Mouse (Mus musculus): ENCODE data around the gene Mcm7. TPM values are rescaled to one million over a fixed set of nuclear protein-coding genes. Genes with fewer than 3 reads are reported as not detected.
"Not testable (repeated sequence)": the region's sequence is repeated elsewhere in the genome, so short reads cannot be mapped to it uniquely, and the experiment has no call there.

The Mcm7 gene
- polyA plus RNA-seq (2016; fragmentation: Nextera tagmentation; extraction: Ambion mirVana), result 268 and 271 TPM in 2 replicates

DNA sequence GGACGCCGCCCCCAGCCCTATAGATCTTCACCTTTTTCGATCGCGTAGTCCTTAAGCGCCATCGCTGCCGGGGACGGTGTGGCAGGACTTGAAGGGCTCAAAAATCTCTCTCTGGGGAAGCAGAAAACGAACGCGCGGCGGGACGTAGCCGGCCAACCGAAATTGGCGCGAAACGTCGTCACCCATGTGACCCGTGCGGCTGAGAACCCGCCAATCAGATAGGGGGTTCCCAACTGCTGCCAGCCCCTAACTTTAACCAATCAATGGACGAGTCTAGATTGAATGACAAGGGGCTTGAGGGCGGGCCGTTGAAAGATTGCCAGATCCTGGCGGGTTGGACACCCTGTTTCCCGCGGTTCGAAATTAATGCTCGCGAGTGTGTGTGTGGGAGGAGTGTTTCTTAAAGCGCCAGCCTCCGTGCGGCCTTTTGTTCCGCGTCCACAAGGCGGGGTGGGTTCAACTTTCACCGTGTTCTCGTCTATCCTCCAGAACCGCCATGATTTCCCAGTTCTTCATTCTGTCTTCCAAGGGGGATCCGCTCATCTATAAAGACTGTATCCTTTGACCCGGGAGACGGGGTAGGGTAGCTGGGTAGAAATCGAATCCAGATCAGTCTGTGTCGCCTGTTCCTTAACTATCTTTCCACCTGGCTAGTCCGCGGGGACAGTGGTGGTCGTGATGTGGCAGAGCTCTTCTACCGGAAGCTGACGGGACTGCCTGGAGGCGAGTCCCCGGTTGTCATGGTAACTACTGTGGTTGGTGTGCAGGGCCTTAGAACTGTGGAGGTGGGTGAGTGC lies at the start of gene Mcm7, which contains the start of gene Ap4m1:
Mcm7 (minus strand) TSS at position 728 of the 797 bp plus-strand sequence.
Ap4m1 (plus strand) TSS at position 308 of the 797 bp plus-strand sequence.
- Histone ChIP-seq H3K4me2 (peak within 1 kb of the TSS; percentile 92), H3K27me3 (replicated peaks) (no peaks in the 10 kb centered on the region), H3K4me3 (peak within 1 kb of the TSS; percentile 85), H3K9me3 (replicated peaks) (no peaks in the 10 kb centered on the region), H3K36me3 (peaks cover 68% of the 10 kb centered on the region), H3K27ac (peak within 1 kb of the TSS; percentile 99), H3K9ac (peak within 1 kb of the TSS; percentile 94), H3K4me1 (peaks cover 49% of the 10 kb centered on the region)
- peak; percentile 88 for ATAC-seq
- under 1% methylated on average over 54 of the region's 54 CpGs for WGBS (ENCODE audit: insufficient replicate concordance)

DNA sequence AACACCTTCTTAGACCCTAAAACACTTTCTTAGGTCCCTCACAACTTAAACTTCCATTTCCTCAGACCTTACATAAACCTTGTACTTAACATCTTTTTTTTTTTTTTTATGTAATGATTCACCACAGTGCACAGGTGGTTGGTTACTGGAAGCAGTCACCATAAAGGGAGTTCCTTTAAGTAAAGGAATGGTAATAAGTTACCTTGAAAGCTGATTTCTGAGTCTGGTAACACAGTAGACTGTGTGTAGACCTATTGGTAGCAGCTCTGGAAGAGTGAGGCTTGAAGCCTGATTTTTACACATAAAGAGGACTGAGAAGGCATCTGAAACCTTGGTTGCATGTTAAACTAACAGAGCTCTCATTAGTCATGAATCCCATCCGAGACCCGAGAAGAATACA lies 47.6 kb upstream of the Mcm7 start:
- ATAC-seq, result no peak
- H3K36me3 ChIP-seq, result no peaks in the 10 kb centered on the region
- no peaks in the 10 kb centered on the region for H3K4me1 ChIP-seq
- no peaks in the 10 kb centered on the region for H3K27me3 ChIP-seq (replicated peaks)
- no peak overlapping the region for H3K27ac ChIP-seq
- H3K4me3 ChIP-seq, result no peak overlapping the region
- peaks cover 27% of the 10 kb centered on the region for H3K9me3 ChIP-seq (replicated peaks)
- no peak overlapping the region for H3K9ac ChIP-seq
- WGBS (ENCODE audit: insufficient replicate concordance), result 51% methylated on average over 2 of the region's 2 CpGs
- no peak overlapping the region for H3K4me2 ChIP-seq

DNA sequence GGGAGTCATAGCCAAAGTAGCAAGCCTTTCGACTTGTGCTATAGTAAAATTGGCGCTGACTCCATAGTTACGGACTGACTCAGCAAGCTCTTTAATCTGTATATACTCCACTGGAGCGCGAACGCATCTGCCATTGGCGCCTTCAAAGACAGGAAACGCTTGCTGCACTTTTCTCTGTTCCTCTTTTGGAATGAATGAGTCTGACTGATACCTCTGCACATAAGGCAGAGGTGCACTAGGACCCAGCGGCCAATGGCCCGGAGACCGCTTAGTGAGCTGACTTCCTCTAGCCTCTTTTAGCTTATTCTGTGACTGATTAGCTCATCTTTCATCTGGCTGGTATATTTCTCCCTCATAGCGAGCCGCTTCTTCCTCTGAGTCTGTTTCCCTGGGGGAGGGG lies 44.4 kb upstream of the Mcm7 start:
- not testable (repeated sequence) for H3K9ac ChIP-seq; H3K27me3 ChIP-seq (replicated peaks); H3K4me1 ChIP-seq; H3K4me2 ChIP-seq; H3K27ac ChIP-seq; H3K36me3 ChIP-seq; H3K4me3 ChIP-seq; ATAC-seq
- WGBS (ENCODE audit: insufficient replicate concordance), result 84% methylated on average over 13 of the region's 13 CpGs
- peaks cover 28% of the 10 kb centered on the region for H3K9me3 ChIP-seq (replicated peaks)

DNA sequence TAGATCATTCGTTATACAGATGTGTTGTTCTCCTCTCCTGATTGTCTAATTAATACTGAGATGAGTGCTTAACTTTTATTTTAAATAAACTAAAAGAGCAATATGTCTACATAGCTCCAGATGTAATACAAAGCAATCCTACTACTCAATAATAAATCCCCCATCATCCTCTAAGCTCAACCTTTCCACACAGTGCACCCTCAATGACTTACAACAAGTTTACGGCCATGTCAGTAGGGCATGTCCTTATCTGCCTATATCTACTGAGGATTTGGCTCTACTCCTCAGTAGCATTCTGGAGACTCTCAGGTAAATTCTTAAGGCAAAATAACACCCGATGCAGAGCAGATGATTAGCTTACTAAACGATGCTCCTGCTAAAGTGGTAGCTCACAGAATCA lies 35.7 kb upstream of the Mcm7 start:
- Histone ChIP-seq H3K4me3 (no peak overlapping the region), H3K36me3 (no peaks in the 10 kb centered on the region), H3K9ac (no peak overlapping the region), H3K9me3 (replicated peaks) (peaks cover 8% of the 10 kb centered on the region; the same call in 1 of the 2 replicates), H3K4me1 (no peaks in the 10 kb centered on the region), H3K4me2 (no peak overlapping the region), H3K27ac (no peak overlapping the region), H3K27me3 (replicated peaks) (no peaks in the 10 kb centered on the region)
- ATAC-seq, result no peak
- 66% methylated on average over 4 of the region's 4 CpGs for WGBS (ENCODE audit: insufficient replicate concordance)

DNA sequence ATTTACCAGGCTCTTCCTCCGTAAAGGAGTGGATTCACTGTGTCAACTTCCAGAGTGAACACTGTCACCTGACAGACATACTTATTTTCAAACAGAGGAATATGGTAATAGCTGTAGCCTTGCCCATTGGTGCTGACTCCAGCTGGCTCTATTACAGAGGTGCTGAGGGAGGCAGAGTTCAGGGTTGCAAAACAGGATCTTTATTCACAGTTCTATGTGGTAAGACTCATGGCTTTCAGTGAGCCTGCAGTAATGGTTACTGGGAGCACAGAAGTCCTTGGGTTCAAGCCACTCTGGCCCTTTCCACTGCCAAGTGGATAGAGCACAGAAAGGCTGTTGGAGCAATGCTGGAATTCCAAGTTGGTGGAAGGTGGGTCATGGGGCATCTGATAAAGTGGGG lies 35.0 kb upstream of the Mcm7 start:
- no peak overlapping the region for H3K4me2 ChIP-seq
- H3K4me3 ChIP-seq, result no peak overlapping the region
- no peaks in the 10 kb centered on the region for H3K4me1 ChIP-seq
- 65% methylated on average over 1 of the region's 1 CpGs for WGBS (ENCODE audit: insufficient replicate concordance)
- H3K36me3 ChIP-seq, result no peaks in the 10 kb centered on the region
- H3K9ac ChIP-seq, result no peak overlapping the region
- H3K27ac ChIP-seq, result no peak overlapping the region
- no peaks in the 10 kb centered on the region for H3K27me3 ChIP-seq (replicated peaks)
- ATAC-seq, result no peak
- peaks cover 8% of the 10 kb centered on the region; the same call in 1 of the 2 replicates for H3K9me3 ChIP-seq (replicated peaks)

DNA sequence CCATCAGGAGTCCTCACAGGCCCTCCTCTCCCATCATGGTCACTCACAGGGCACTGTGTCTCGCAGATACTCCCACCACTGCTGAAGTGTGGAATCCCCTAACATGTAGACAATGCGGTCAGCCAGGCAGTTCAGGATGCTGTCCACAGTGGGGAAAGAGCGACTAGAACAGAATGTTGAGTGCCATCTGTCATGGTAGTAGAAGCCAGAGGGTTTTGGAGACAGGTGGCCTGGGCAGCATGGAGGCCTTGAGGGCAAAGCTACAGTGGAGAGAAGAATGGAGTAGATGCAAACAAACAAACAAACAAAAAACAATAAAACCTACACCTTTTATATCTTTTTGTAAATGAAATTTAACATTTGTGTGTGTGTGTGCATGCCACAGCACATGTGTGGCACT lies 29.9 kb upstream of the Mcm7 start:
- no peak for ATAC-seq
- Histone ChIP-seq H3K27me3 (replicated peaks) (no peaks in the 10 kb centered on the region), H3K9me3 (replicated peaks) (peaks cover 8% of the 10 kb centered on the region; the same call in 1 of the 2 replicates), H3K4me2 (no peak overlapping the region), H3K9ac (no peak overlapping the region), H3K4me3 (no peak overlapping the region), H3K4me1 (no peaks in the 10 kb centered on the region), H3K36me3 (no peaks in the 10 kb centered on the region), H3K27ac (no peak overlapping the region)
- 73% methylated on average over 3 of the region's 3 CpGs for WGBS (ENCODE audit: insufficient replicate concordance)

DNA sequence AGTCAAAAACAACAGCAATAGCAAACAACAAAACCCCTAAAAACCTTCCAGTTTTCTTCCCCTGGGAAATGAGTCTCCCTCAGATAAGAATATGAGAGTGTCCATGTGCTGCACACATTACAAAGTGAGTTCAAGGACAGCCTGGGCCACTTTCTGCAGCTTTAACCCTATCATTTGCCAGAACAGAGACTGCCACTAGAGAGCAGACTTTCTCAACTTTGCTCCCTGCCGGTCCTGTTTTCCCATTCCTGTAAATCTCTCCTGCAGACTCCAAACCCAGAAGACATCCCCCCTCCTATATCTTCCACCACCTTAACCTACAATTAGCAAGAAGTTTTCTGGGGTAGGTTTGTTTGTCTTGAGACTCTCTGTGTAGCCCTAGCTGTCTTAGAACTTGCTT lies 27.4 kb upstream of the Mcm7 start:
- Histone ChIP-seq H3K4me1 (peaks cover 11% of the 10 kb centered on the region), H3K9me3 (replicated peaks) (peaks cover 5% of the 10 kb centered on the region; the same call in 1 of the 2 replicates), H3K4me3 (no peak overlapping the region), H3K27ac (no peak overlapping the region), H3K36me3 (no peaks in the 10 kb centered on the region), H3K9ac (no peak overlapping the region), H3K4me2 (no peak overlapping the region), H3K27me3 (replicated peaks) (no peaks in the 10 kb centered on the region)
- WGBS (ENCODE audit: insufficient replicate concordance), result 9% methylated on average over 1 of the region's 1 CpGs
- no peak for ATAC-seq

DNA sequence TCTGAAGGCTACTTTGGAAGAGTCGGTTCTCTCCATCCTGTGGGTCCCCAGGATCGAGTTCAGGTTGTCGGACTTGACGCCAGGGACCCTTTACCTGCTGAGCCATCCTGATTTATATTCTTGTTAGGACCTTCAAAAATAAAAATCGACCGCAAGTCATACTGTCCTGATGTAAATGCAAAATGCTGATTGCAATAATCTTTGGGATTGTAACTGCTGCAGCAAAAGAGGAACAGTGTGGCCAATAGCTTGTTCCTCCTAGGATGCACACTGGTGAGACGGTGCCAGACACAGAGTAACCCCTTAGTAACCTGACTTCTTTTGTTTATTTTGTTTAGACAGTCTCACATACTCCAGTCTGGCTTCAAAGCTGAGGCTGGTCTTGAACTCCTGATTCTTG lies 23.2 kb upstream of the Mcm7 start:
- Histone ChIP-seq H3K27me3 (replicated peaks) (no peaks in the 10 kb centered on the region), H3K4me1 (peaks cover 20% of the 10 kb centered on the region), H3K4me3 (peak overlapping the region; percentile 78), H3K36me3 (peaks cover 29% of the 10 kb centered on the region), H3K9ac (no peak overlapping the region), H3K4me2 (peak overlapping the region; percentile 99), H3K9me3 (replicated peaks) (no peaks in the 10 kb centered on the region), H3K27ac (no peak overlapping the region)
- no peak for ATAC-seq
- WGBS (ENCODE audit: insufficient replicate concordance), result 67% methylated on average over 7 of the region's 7 CpGs

DNA sequence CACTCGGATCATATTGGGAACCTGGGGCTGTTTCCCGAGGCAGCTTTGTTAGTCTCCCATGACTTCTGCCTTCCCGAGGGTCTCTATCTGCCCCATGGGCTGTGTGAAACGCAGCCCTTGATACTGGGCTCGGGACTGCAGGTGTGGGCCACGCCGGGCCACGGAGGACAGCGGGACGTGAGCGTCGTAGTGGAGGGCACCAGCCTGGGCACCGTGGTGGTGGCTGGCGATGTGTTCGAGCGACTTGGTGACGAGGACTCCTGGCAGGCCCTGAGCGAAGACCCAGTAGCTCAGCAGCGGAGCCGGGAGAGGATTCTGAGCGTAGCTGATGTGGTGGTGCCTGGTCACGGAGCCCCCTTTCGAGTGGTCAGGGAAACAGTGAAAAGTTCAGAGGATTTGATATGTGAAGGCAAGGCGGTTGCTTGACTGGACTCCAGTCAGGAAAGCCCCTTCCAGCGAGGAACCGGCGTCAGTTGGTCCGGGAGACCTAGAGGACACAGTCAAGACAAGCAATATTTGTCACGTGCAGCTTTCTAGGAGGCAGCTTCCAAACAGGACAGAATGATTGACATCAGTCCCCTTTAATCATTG lies 22.6 kb upstream of the Mcm7 start:
- peak overlapping the region; percentile 78 for H3K4me3 ChIP-seq
- H3K9ac ChIP-seq, result peak overlapping the region; percentile 89
- no peaks in the 10 kb centered on the region for H3K9me3 ChIP-seq (replicated peaks)
- H3K36me3 ChIP-seq, result peaks cover 35% of the 10 kb centered on the region
- H3K4me1 ChIP-seq, result peaks cover 20% of the 10 kb centered on the region
- 2% methylated on average over 29 of the region's 29 CpGs for WGBS (ENCODE audit: insufficient replicate concordance)
- H3K27ac ChIP-seq, result peak overlapping the region; percentile 80
- H3K27me3 ChIP-seq (replicated peaks), result no peaks in the 10 kb centered on the region
- H3K4me2 ChIP-seq, result peak overlapping the region; percentile 99
- peak; percentile 58 for ATAC-seq

DNA sequence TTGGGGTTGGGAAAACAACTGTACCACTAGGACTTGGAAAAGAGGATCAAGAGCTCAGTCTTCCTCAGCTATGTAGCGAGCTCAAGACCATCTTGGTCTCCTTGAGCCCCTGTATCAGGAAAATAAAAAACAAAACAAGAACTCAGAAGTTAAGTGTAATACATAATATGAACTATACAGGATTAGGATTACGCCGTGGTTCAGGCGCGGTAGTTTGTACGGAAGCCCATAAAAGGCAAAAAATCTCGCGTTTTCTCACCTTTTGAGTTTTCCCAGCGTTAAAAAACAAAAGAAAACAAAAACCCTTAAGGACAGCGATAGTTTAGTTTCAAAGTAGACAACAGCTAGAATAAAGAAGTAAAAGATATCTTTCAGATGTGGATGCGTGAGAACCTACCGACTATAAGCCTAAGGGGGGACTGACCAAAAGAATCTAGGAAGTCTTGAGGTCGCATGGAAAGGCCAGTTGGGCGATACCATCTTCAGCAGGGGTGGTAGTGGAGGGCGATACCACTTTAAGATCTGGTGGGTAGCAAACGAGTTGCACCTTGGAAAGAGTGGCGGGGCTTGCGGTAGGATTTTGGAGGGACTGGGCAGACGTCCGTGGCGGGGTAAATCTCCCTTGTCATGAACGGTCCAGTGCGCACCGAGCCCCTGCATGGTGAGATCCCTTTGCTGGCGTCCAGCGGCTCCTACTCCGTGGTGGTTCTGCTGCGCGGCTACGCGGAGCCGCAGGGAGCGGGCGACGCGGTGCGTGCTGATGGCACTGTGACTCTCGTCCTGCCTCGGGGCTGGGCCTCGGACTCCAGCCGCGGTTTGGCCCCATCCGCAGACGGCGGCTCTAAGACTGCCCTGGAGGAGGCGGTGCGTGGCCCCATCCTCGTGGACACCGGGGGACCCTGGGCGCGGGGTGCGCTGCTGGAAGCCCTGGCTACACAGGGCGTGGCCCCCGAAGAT lies 21.8 kb upstream of the Mcm7 start, which contains the start of gene Mblac1:
Mblac1 (plus strand) TSS at position 544 of the 957 bp plus-strand sequence.
- H3K9me3 ChIP-seq (replicated peaks), result no peaks in the 10 kb centered on the region
- peak within 1 kb of the TSS; percentile 89 for H3K9ac ChIP-seq
- WGBS (ENCODE audit: insufficient replicate concordance), result 5% methylated on average over 54 of the region's 54 CpGs
- peak within 1 kb of the TSS; percentile 80 for H3K27ac ChIP-seq
- no peaks in the 10 kb centered on the region for H3K27me3 ChIP-seq (replicated peaks)
- H3K4me3 ChIP-seq, result peak within 1 kb of the TSS; percentile 78
- ATAC-seq, result peak; percentile 84
- peaks cover 35% of the 10 kb centered on the region for H3K36me3 ChIP-seq
- peaks cover 20% of the 10 kb centered on the region for H3K4me1 ChIP-seq
- peak within 1 kb of the TSS; percentile 99 for H3K4me2 ChIP-seq

DNA sequence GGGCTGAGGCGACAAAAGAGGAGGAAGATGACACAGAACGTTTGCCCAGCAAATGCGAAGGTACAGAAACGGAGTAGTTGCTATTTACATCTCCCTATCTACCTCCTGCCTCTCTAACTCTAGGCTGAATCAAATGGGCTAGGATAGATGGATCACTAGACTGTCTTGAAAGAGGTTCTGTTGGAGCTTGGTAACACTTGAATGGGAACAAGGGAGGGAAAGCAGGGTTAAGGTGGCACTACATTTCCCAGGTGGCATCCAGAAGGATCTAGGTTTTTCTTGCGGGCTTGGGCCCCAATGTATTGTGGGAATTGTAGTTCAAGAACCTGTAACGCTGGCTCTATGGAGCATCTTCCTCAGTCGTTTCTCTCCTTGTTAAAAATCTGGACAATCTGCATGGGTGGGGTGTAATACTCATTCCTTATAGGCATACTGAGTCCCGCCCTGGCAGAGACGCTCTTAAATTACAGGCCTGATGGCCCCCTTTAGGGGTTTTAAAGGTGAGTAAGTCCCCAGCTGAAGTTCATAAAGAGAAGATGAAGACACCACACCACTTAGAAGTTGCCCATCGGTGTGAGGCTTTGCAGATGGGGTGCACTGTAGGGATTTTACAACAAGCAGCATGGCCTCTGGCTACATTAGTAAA lies 15.6 kb upstream of the Mcm7 start:
- peak overlapping the region; percentile 86 for H3K4me3 ChIP-seq
- ATAC-seq, result peak; percentile 81
- peak overlapping the region; percentile 85 for H3K9ac ChIP-seq
- H3K27me3 ChIP-seq (replicated peaks), result no peaks in the 10 kb centered on the region
- H3K9me3 ChIP-seq (replicated peaks), result no peaks in the 10 kb centered on the region
- H3K4me2 ChIP-seq, result peak overlapping the region; percentile 80
- WGBS (ENCODE audit: insufficient replicate concordance), result under 1% methylated on average over 10 of the region's 10 CpGs
- H3K4me1 ChIP-seq, result peaks cover 34% of the 10 kb centered on the region
- H3K36me3 ChIP-seq, result peaks cover 46% of the 10 kb centered on the region
- H3K27ac ChIP-seq, result peak overlapping the region; percentile 85

Data from liver, embryonic 12.5 days (tissue).